Mouse (Mus musculus): ENCODE results near the gene Actbl2. TPM values are rescaled to one million over a fixed set of nuclear protein-coding genes. Genes with fewer than 3 reads are reported as not detected.

Actbl2 gene
- not detected in 2 replicates for polyA plus RNA-seq (2012; rRNA removed)

DNA sequence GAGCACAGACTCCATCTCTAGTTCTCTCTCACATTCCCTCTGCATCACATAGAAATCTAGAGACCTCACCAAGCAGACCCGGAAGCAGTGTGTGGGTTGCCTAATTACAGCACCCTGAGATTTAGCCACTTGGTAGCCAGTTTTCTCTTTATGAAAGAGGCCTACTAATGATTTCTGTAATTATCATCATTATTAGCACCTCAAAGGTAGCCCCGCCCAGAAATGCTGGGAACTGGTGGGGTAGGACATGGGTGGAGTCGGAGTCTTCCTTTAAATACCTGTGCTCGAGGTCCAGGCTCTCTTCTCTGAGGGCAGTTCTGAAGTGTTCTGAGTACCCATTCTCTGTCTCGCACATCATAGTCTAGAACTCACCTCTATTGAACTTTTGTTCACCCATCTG lies at the start of gene Actbl2:
Gene Actbl2 (plus strand): TSS at position 301 of the 400 bp plus-strand sequence.

Other genes starting within 250 kb of the Actbl2 start
- 55.4 and 65.3 TPM in 2 replicates for gene Gpbp1, start 235.1 kb downstream of the Actbl2 start, polyA plus RNA-seq (2012; rRNA removed)